Mouse (Mus musculus): ENCODE results near the gene Srgap2.

- TF ChIP-seq GATA1 (IDR thresholded peaks at IDR 0.05; ENCODE audit: low read length) (no peak), TAL1 (IDR thresholded peaks at IDR 0.05; ENCODE audit: low read length) (no peak)
Observed at GRCm38 (mm10) chr1:131492360-131492759, 34.8 kb downstream of the Srgap2 start.

All from erythroblast, embryonic 14.5 days (primary cell).